Mouse (Mus musculus): ENCODE data around the gene Themis2. TPM values are rescaled to one million over a fixed set of nuclear protein-coding genes. Genes with fewer than 3 reads are reported as not detected.
"Not testable (repeated sequence)": the region's sequence is repeated elsewhere in the genome, so short reads cannot be mapped to it uniquely, and the experiment has no call there.

Gene Themis2
- polyA plus RNA-seq, 1 experiment: 3.6 TPM

GRCm38 (mm10) chr4:132805146-132805545 is 9.0 kb upstream of the Themis2 start:
- Histone ChIP-seq H3K4me1 (ENCODE audit: control insufficient read depth, insufficient read depth, low read length) (no peaks in the 10 kb centered on the region), H3K36me3 (ENCODE audit: control insufficient read depth, insufficient read depth, low read length) (no peaks in the 10 kb centered on the region), H3K27ac (ENCODE audit: insufficient read depth, low read depth, low read length) (no peak overlapping the region), H3K27me3 (replicated peaks; ENCODE audit: control insufficient read depth, insufficient read depth, low read length) (no peaks in the 10 kb centered on the region), H3K4me3 (ENCODE audit: insufficient read depth, low read depth, low read length) (no peak overlapping the region)
- DNase-seq: no peak
- 83% methylated on average over 5 of the region's 5 CpGs for WGBS
- TF ChIP-seq POLR2A (IDR thresholded peaks at IDR 0.05; ENCODE audit: low read depth, low read length): no peak
- TF ChIP-seq CTCF (conservative IDR thresholded peaks at IDR 0.05; ENCODE audit: insufficient read depth, insufficient read length, low read depth, low read length): no peak

- Histone ChIP-seq H3K36me3 (ENCODE audit: control insufficient read depth, insufficient read depth, low read length) (no peaks in the 10 kb centered on the region), H3K4me1 (ENCODE audit: control insufficient read depth, insufficient read depth, low read length) (no peaks in the 10 kb centered on the region), H3K27ac (ENCODE audit: insufficient read depth, low read depth, low read length) (no peak overlapping the region), H3K27me3 (replicated peaks; ENCODE audit: control insufficient read depth, insufficient read depth, low read length) (no peaks in the 10 kb centered on the region), H3K4me3 (ENCODE audit: insufficient read depth, low read depth, low read length) (no peak overlapping the region)
- WGBS: 92% methylated on average over 6 of the region's 6 CpGs
- peak; percentile 12 for DNase-seq
- TF ChIP-seq CTCF (conservative IDR thresholded peaks at IDR 0.05; ENCODE audit: insufficient read depth, insufficient read length, low read depth, low read length) (no peak), POLR2A (IDR thresholded peaks at IDR 0.05; ENCODE audit: low read depth, low read length) (no peak)
Measured at GRCm38 (mm10) chr4:132804331-132804730, 8.1 kb upstream of the Themis2 start.

- no peak overlapping the region for H3K27ac ChIP-seq (ENCODE audit: insufficient read depth, low read depth, low read length)
- TF ChIP-seq POLR2A (IDR thresholded peaks at IDR 0.05; ENCODE audit: low read depth, low read length) (no peak), CTCF (conservative IDR thresholded peaks at IDR 0.05; ENCODE audit: insufficient read depth, insufficient read length, low read depth, low read length) (no peak)
- H3K36me3 ChIP-seq (ENCODE audit: control insufficient read depth, insufficient read depth, low read length): no peaks in the 10 kb centered on the region
- H3K27me3 ChIP-seq (replicated peaks; ENCODE audit: control insufficient read depth, insufficient read depth, low read length): no peaks in the 10 kb centered on the region
- WGBS: 96% methylated on average over 7 of the region's 7 CpGs
- H3K4me1 ChIP-seq (ENCODE audit: control insufficient read depth, insufficient read depth, low read length): no peaks in the 10 kb centered on the region
- DNase-seq: no peak
- H3K4me3 ChIP-seq (ENCODE audit: insufficient read depth, low read depth, low read length): no peak overlapping the region
Measured at GRCm38 (mm10) chr4:132803876-132804275, 7.7 kb upstream of the Themis2 start.

- WGBS: 94% methylated on average over 5 of the region's 5 CpGs
- H3K4me1 ChIP-seq (ENCODE audit: control insufficient read depth, insufficient read depth, low read length): no peaks in the 10 kb centered on the region
- DNase-seq: no peak
- no peaks in the 10 kb centered on the region for H3K36me3 ChIP-seq (ENCODE audit: control insufficient read depth, insufficient read depth, low read length)
- H3K4me3 ChIP-seq (ENCODE audit: insufficient read depth, low read depth, low read length): no peak overlapping the region
- H3K27me3 ChIP-seq (replicated peaks; ENCODE audit: control insufficient read depth, insufficient read depth, low read length): no peaks in the 10 kb centered on the region
- no peak overlapping the region for H3K27ac ChIP-seq (ENCODE audit: insufficient read depth, low read depth, low read length)
- TF ChIP-seq POLR2A (IDR thresholded peaks at IDR 0.05; ENCODE audit: low read depth, low read length) (no peak), CTCF (conservative IDR thresholded peaks at IDR 0.05; ENCODE audit: insufficient read depth, insufficient read length, low read depth, low read length) (no peak)
Measured at GRCm38 (mm10) chr4:132803212-132803611, 7.0 kb upstream of the Themis2 start.

GRCm38 (mm10) chr4:132802171-132802637 is 6.0 kb upstream of the Themis2 start:
- no peak for TF ChIP-seq POLR2A (IDR thresholded peaks at IDR 0.05; ENCODE audit: low read depth, low read length)
- no peak for TF ChIP-seq CTCF (conservative IDR thresholded peaks at IDR 0.05; ENCODE audit: insufficient read depth, insufficient read length, low read depth, low read length)
- no peaks in the 10 kb centered on the region for H3K36me3 ChIP-seq (ENCODE audit: control insufficient read depth, insufficient read depth, low read length)
- no peaks in the 10 kb centered on the region for H3K4me1 ChIP-seq (ENCODE audit: control insufficient read depth, insufficient read depth, low read length)
- DNase-seq: peak; percentile 23
- no peak overlapping the region for H3K4me3 ChIP-seq (ENCODE audit: insufficient read depth, low read depth, low read length)
- H3K27me3 ChIP-seq (replicated peaks; ENCODE audit: control insufficient read depth, insufficient read depth, low read length): no peaks in the 10 kb centered on the region
- no peak overlapping the region for H3K27ac ChIP-seq (ENCODE audit: insufficient read depth, low read depth, low read length)
- 71% methylated on average over 16 of the region's 16 CpGs for WGBS

- no peaks in the 10 kb centered on the region for H3K27me3 ChIP-seq (replicated peaks; ENCODE audit: control insufficient read depth, insufficient read depth, low read length)
- no peaks in the 10 kb centered on the region for H3K36me3 ChIP-seq (ENCODE audit: control insufficient read depth, insufficient read depth, low read length)
- WGBS: 90% methylated on average over 18 of the region's 18 CpGs
- TF ChIP-seq POLR2A (IDR thresholded peaks at IDR 0.05; ENCODE audit: low read depth, low read length): no peak
- TF ChIP-seq CTCF (conservative IDR thresholded peaks at IDR 0.05; ENCODE audit: insufficient read depth, insufficient read length, low read depth, low read length): no peak
- DNase-seq: no peak
- no peaks in the 10 kb centered on the region for H3K4me1 ChIP-seq (ENCODE audit: control insufficient read depth, insufficient read depth, low read length)
- no peak overlapping the region for H3K4me3 ChIP-seq (ENCODE audit: insufficient read depth, low read depth, low read length)
- no peak overlapping the region for H3K27ac ChIP-seq (ENCODE audit: insufficient read depth, low read depth, low read length)
Measured at GRCm38 (mm10) chr4:132801176-132802077, 5.2 kb upstream of the Themis2 start.

- Histone ChIP-seq H3K4me3 (ENCODE audit: insufficient read depth, low read depth, low read length) (no peak overlapping the region), H3K27ac (ENCODE audit: insufficient read depth, low read depth, low read length) (no peak overlapping the region), H3K36me3 (ENCODE audit: control insufficient read depth, insufficient read depth, low read length) (no peaks in the 10 kb centered on the region), H3K4me1 (ENCODE audit: control insufficient read depth, insufficient read depth, low read length) (no peaks in the 10 kb centered on the region), H3K27me3 (replicated peaks; ENCODE audit: control insufficient read depth, insufficient read depth, low read length) (no peaks in the 10 kb centered on the region; the same call in 1 of the 2 replicates)
- 93% methylated on average over 4 of the region's 4 CpGs for WGBS
- TF ChIP-seq CTCF (conservative IDR thresholded peaks at IDR 0.05; ENCODE audit: insufficient read depth, insufficient read length, low read depth, low read length): no peak
- no peak for TF ChIP-seq POLR2A (IDR thresholded peaks at IDR 0.05; ENCODE audit: low read depth, low read length)
- no peak for DNase-seq
Measured at GRCm38 (mm10) chr4:132799845-132800244, 3.7 kb upstream of the Themis2 start.

GRCm38 (mm10) chr4:132798666-132799065 is 2.5 kb upstream of the Themis2 start:
- not testable (repeated sequence) for H3K27me3 ChIP-seq (replicated peaks; ENCODE audit: control insufficient read depth, insufficient read depth, low read length)

More at GRCm38 (mm10) chr4:132798666-132799065, 2.5 kb upstream of the Themis2 start:
- H3K27ac ChIP-seq (ENCODE audit: insufficient read depth, low read depth, low read length); H3K4me1 ChIP-seq (ENCODE audit: control insufficient read depth, insufficient read depth, low read length); DNase-seq; H3K4me3 ChIP-seq (ENCODE audit: insufficient read depth, low read depth, low read length); H3K36me3 ChIP-seq (ENCODE audit: control insufficient read depth, insufficient read depth, low read length): not testable (repeated sequence)
- 89% methylated on average over 3 of the region's 3 CpGs for WGBS

Data from kidney, adult 2 months (tissue).